8 mouse cellular contexts compared by ENCODE assay signal in genomic region chr7:109752008-109752925, GRCm38 (mm10). TPM values are rescaled to one million over a fixed set of nuclear protein-coding genes. Genes with fewer than 3 reads are reported as not detected.
DNase-seq lines count a peak whose midpoint lies in the region; ATAC-seq and TF ChIP-seq lines count a peak whose summit lies in the region.

Gene Tmem9b, minus strand, starts transcription at chr7:109752875.

- DNase-seq in CH12.LX (ENCODE audit: extremely low read depth) = peak; percentile 57
- peak; percentile 51 for DNase-seq in c-Kit-positive CD71-negative TER-119-negative erythroid progenitor cells, embryonic 14.5 days (ENCODE audit: low read depth)
- peak; percentile 82 to 91 for DNase-seq in kidney, postnatal 36 days
- DNase-seq in stomach, postnatal 0 days (ENCODE audit: low spot score) = peak; percentile 89

- H3K9ac ChIP-seq in CH12.LX (ENCODE audit: insufficient read depth, low read depth) = peak within 1 kb of the TSS; percentile 92
- peak within 1 kb of the TSS; percentile 88 for H3K9ac ChIP-seq in forebrain, embryonic 12.5 days
- H3K9ac ChIP-seq in heart, embryonic 16.5 days (ENCODE audit: low read length) = peak within 1 kb of the TSS; percentile 82
- peak within 1 kb of the TSS; percentile 88 for H3K9ac ChIP-seq in liver, embryonic 16.5 days (ENCODE audit: low read depth, low read length)
- peak within 1 kb of the TSS; percentile 89 for H3K9ac ChIP-seq in neural tube, embryonic 12.5 days
- H3K9ac ChIP-seq in stomach, postnatal 0 days (ENCODE audit: low read length) = peak within 1 kb of the TSS; percentile 96

- no peak for TF ChIP-seq CTCF in CH12.LX (conservative IDR thresholded peaks at IDR 0.05 in 1 of 2, IDR thresholded peaks at IDR 0.05 in 1 of 2; ENCODE audit: low read depth in 2 of 2, low read length in 2 of 2)
- TF ChIP-seq CTCF in stomach, postnatal 0 days (IDR thresholded peaks at IDR 0.05; ENCODE audit: low read depth) = peak; percentile 42

- H3K27ac ChIP-seq in CH12.LX (ENCODE audit: insufficient read depth, low read depth) = 0 out of 2 replicates have a peak within 1 kb of the TSS, but pooled peaks have one; percentile 11
- peak within 1 kb of the TSS; percentile 82 for H3K27ac ChIP-seq in forebrain, embryonic 12.5 days
- peak within 1 kb of the TSS; percentile 75 for H3K27ac ChIP-seq in heart, embryonic 16.5 days (ENCODE audit: low read length)
- peak within 1 kb of the TSS; percentile 85 for H3K27ac ChIP-seq in liver, embryonic 16.5 days (ENCODE audit: low read length)
- peak within 1 kb of the TSS; percentile 33 for H3K27ac ChIP-seq in neural tube, embryonic 12.5 days
- peak within 1 kb of the TSS; percentile 96 for H3K27ac ChIP-seq in stomach, postnatal 0 days (replicated peaks)

- peaks cover 0 to 17% of the 10 kb centered on the region in 2 experiments for H3K36me3 ChIP-seq in CH12.LX (replicated peaks in 1 of 2; ENCODE audit: control insufficient read depth in 1 of 2, insufficient read depth in 1 of 2, low read length in 1 of 2)
- H3K36me3 ChIP-seq in forebrain, embryonic 12.5 days (replicated peaks) = 0 out of 2 replicates have a peak, but pooled peaks cover under 1% of the 10 kb centered on the region
- H3K36me3 ChIP-seq in heart, embryonic 16.5 days (ENCODE audit: control insufficient read depth, insufficient read depth) = no peaks in the 10 kb centered on the region
- H3K36me3 ChIP-seq in liver, embryonic 16.5 days (ENCODE audit: control insufficient read depth, insufficient read depth) = no peaks in the 10 kb centered on the region; the same call in 1 of the 2 replicates
- H3K36me3 ChIP-seq in neural tube, embryonic 12.5 days = peaks cover 3% of the 10 kb centered on the region; the same call in 1 of the 2 replicates
- H3K36me3 ChIP-seq in stomach, postnatal 0 days (ENCODE audit: control insufficient read depth, insufficient read depth, low read length) = no peaks in the 10 kb centered on the region

- H3K79me2 ChIP-seq in CH12.LX (replicated peaks; ENCODE audit: control insufficient read depth, extremely low read depth, insufficient read depth, poor library complexity, severe bottlenecking) = no peaks in the 10 kb centered on the region

- H3K9me3 ChIP-seq in CH12.LX (replicated peaks; ENCODE audit: low read length) = no peaks in the 10 kb centered on the region
- H3K9me3 ChIP-seq in forebrain, embryonic 12.5 days = no peaks in the 10 kb centered on the region
- no peaks in the 10 kb centered on the region for H3K9me3 ChIP-seq in heart, embryonic 16.5 days (replicated peaks; ENCODE audit: control insufficient read depth, low read length)
- H3K9me3 ChIP-seq in liver, embryonic 16.5 days (replicated peaks; ENCODE audit: control insufficient read depth, low read length) = no peaks in the 10 kb centered on the region
- H3K9me3 ChIP-seq in neural tube, embryonic 12.5 days = no peaks in the 10 kb centered on the region
- H3K9me3 ChIP-seq in stomach, postnatal 0 days (ENCODE audit: control insufficient read depth, low read length) = no peaks in the 10 kb centered on the region

- H3K27me3 ChIP-seq in CH12.LX (replicated peaks) = no peaks in the 10 kb centered on the region
- H3K27me3 ChIP-seq in forebrain, embryonic 12.5 days = no peaks in the 10 kb centered on the region
- H3K27me3 ChIP-seq in heart, embryonic 16.5 days (ENCODE audit: control insufficient read depth, insufficient read depth, low read length) = no peaks in the 10 kb centered on the region
- H3K27me3 ChIP-seq in liver, embryonic 16.5 days (ENCODE audit: control insufficient read depth, insufficient read depth, low read depth, low read length) = no peaks in the 10 kb centered on the region
- no peaks in the 10 kb centered on the region for H3K27me3 ChIP-seq in neural tube, embryonic 12.5 days (replicated peaks)
- H3K27me3 ChIP-seq in stomach, postnatal 0 days (ENCODE audit: control insufficient read depth, insufficient read depth, low read length) = no peaks in the 10 kb centered on the region

- peak within 1 kb of the TSS; percentile 81 for H3K4me2 ChIP-seq in CH12.LX (ENCODE audit: insufficient read depth, low read depth, poor library complexity, severe bottlenecking)
- H3K4me2 ChIP-seq in forebrain, embryonic 12.5 days = peak within 1 kb of the TSS; percentile 89
- peak within 1 kb of the TSS; percentile 87 for H3K4me2 ChIP-seq in heart, embryonic 16.5 days (ENCODE audit: low read depth, low read length)
- H3K4me2 ChIP-seq in liver, embryonic 16.5 days (ENCODE audit: low read depth, low read length) = peak within 1 kb of the TSS; percentile 77
- H3K4me2 ChIP-seq in neural tube, embryonic 12.5 days (replicated peaks) = peak within 1 kb of the TSS; percentile 69
- H3K4me2 ChIP-seq in stomach, postnatal 0 days (replicated peaks; ENCODE audit: low read depth) = peak within 1 kb of the TSS; percentile 90

- TF ChIP-seq RAD21 in CH12.LX (IDR thresholded peaks at IDR 0.05; ENCODE audit: low read depth, low read length) = no peak

- in situ Hi-C loops in CH12.LX (cut with MboI; ENCODE audit: low pct_ligation_motif_present, low pct_unique_long_range_greater_than_20kb, low sequenced_read_pairs) = no loop called here

- under 1% methylated on average over 74 of the region's 74 CpGs for WGBS in forebrain, embryonic 12.5 days
- WGBS in heart, embryonic 16.5 days = under 1% methylated on average over 74 of the region's 74 CpGs
- under 1% methylated on average over 72 of the region's 74 CpGs for WGBS in liver, embryonic 16.5 days (ENCODE audit: insufficient replicate concordance)
- under 1% methylated on average over 74 of the region's 74 CpGs for WGBS in neural tube, embryonic 12.5 days
- WGBS in stomach, postnatal 0 days = under 1% methylated on average over 74 of the region's 74 CpGs

- dilution Hi-C loops in CH12.LX (cut with MboI; ENCODE audit: extremely low pct_ligation_motif_present, extremely low pct_unique_long_range_greater_than_20kb, low sequenced_read_pairs) = no loop called here

- H3K4me3 ChIP-seq in CH12.LX (replicated peaks in 1 of 3; ENCODE audit: low read depth in 2 of 3, low read length in 2 of 3, poor library complexity in 1 of 3) = peak within 1 kb of the TSS; percentile 87 to 96 (median 91)
- peak within 1 kb of the TSS; percentile 91 for H3K4me3 ChIP-seq in forebrain, embryonic 12.5 days (replicated peaks)
- peak within 1 kb of the TSS; percentile 69 for H3K4me3 ChIP-seq in heart, embryonic 16.5 days (ENCODE audit: low read length)
- H3K4me3 ChIP-seq in liver, embryonic 16.5 days (ENCODE audit: low read depth, low read length) = peak within 1 kb of the TSS; percentile 81
- H3K4me3 ChIP-seq in neural tube, embryonic 12.5 days = peak within 1 kb of the TSS; percentile 78
- H3K4me3 ChIP-seq in stomach, postnatal 0 days (ENCODE audit: low read depth, low read length) = peak within 1 kb of the TSS; percentile 90

- TF ChIP-seq POLR2A in CH12.LX (IDR thresholded peaks at IDR 0.05; ENCODE audit: low read depth, low read length) = peak; percentile 85

- H3K4me1 ChIP-seq in CH12.LX (ENCODE audit: control insufficient read depth in 1 of 2, insufficient read depth in 2 of 2) = peaks cover 2 to 18% of the 10 kb centered on the region in 2 experiments; a peak in 3 of 4 replicates
- H3K4me1 ChIP-seq in forebrain, embryonic 12.5 days = peaks cover 17% of the 10 kb centered on the region
- H3K4me1 ChIP-seq in heart, embryonic 16.5 days (ENCODE audit: control insufficient read depth, insufficient read depth, low read length) = peaks cover 14% of the 10 kb centered on the region
- peaks cover 13% of the 10 kb centered on the region for H3K4me1 ChIP-seq in liver, embryonic 16.5 days (ENCODE audit: control insufficient read depth, low read depth, low read length)
- H3K4me1 ChIP-seq in neural tube, embryonic 12.5 days = peaks cover 16% of the 10 kb centered on the region
- no peaks in the 10 kb centered on the region for H3K4me1 ChIP-seq in stomach, postnatal 0 days (replicated peaks; ENCODE audit: control insufficient read depth, insufficient read depth)

- TF ChIP-seq EP300 in CH12.LX (IDR thresholded peaks at IDR 0.05; ENCODE audit: low read length) = no peak
- TF ChIP-seq EP300 in stomach, postnatal 0 days (optimal IDR thresholded peaks at IDR 0.05) = no peak

- ATAC-seq in forebrain, embryonic 12.5 days (ENCODE audit: low FRiP score) = peak; percentile 89
- peak; percentile 90 for ATAC-seq in heart, embryonic 16.5 days (replicated peaks; ENCODE audit: extremely low read depth, insufficient read depth, low FRiP score)
- ATAC-seq in liver, embryonic 16.5 days (ENCODE audit: low read depth) = peak; percentile 90
- ATAC-seq in neural tube, embryonic 12.5 days (ENCODE audit: low FRiP score, low read depth) = peak; percentile 88
- ATAC-seq in stomach, postnatal 0 days (ENCODE audit: low FRiP score, low TSS enrichment) = peak; percentile 90

TF ChIP-seq in CH12.LX, 34 proteins besides CTCF, POLR2A, EP300 and RAD21 (continues in another document):
- TF ChIP-seq GABPA (IDR thresholded peaks at IDR 0.05; ENCODE audit: insufficient replicate concordance, low read depth, low read length) = no peak
- TF ChIP-seq JUND (conservative IDR thresholded peaks at IDR 0.05; ENCODE audit: low read depth, low read length) = no peak
- 0 out of 2 replicates have a peak, but pooled peaks have one; percentile 21 for TF ChIP-seq MXI1 (IDR thresholded peaks at IDR 0.05; ENCODE audit: low read depth, low read length)
- TF ChIP-seq TBP (conservative IDR thresholded peaks at IDR 0.05; ENCODE audit: low read depth, low read length) = no peak
- no peak for TF ChIP-seq ETS1 (conservative IDR thresholded peaks at IDR 0.05; ENCODE audit: low read depth, low read length)
- no peak; the same call in 1 of the 2 replicates for TF ChIP-seq CHD2 (IDR thresholded peaks at IDR 0.05; ENCODE audit: low read length)
- no peak for TF ChIP-seq PAX5 (IDR thresholded peaks at IDR 0.05; ENCODE audit: low read length)
- no peak for TF ChIP-seq UBTF (IDR thresholded peaks at IDR 0.05; ENCODE audit: low read depth, low read length)
- no peak for TF ChIP-seq SMC3 (IDR thresholded peaks at IDR 0.05; ENCODE audit: low read depth, low read length)
- TF ChIP-seq CHD1 (IDR thresholded peaks at IDR 0.05; ENCODE audit: low read depth, low read length) = no peak
- TF ChIP-seq NRF1 (IDR thresholded peaks at IDR 0.05; ENCODE audit: low read depth, low read length) = peak; percentile 79
- TF ChIP-seq SIN3A (IDR thresholded peaks at IDR 0.05; ENCODE audit: low read length) = peak; percentile 80
- peak; percentile 74 for TF ChIP-seq NELFE (IDR thresholded peaks at IDR 0.05; ENCODE audit: low read depth, low read length)

RNA-seq across cellular contexts. Expression of gene Tmem9b, which starts in this region (rescaled TPM):
- total RNA-seq in CH12.LX (2012; rRNA removed) (24.8 and 26.6 TPM in 2 replicates), CH12.LX (2014; rRNA removed) (35.6 and 40.3 TPM in 2 replicates)
- 23.4 and 25.6 TPM in 2 replicates for polyA plus RNA-seq in CH12.LX (2012; ENCODE audit: insufficient read length, low read depth)
- 48.9 and 49.8 TPM in 2 replicates for polyA plus RNA-seq in forebrain, embryonic 12.5 days (2016; fragmentation: Nextera tagmentation; extraction: Ambion mirVana)
- 60.6 and 61.6 TPM in 2 replicates for polyA plus RNA-seq in heart, embryonic 16.5 days (2015; fragmentation: Nextera tagmentation; extraction: Ambion mirVana)
- polyA plus RNA-seq in liver, embryonic 16.5 days (2015; fragmentation: Nextera tagmentation; extraction: Ambion mirVana) = 27.7 and 28.1 TPM in 2 replicates
- 68.4 and 74.2 TPM in 2 replicates for polyA plus RNA-seq in neural tube, embryonic 12.5 days (2016; fragmentation: Nextera tagmentation; extraction: Ambion mirVana)
- polyA plus RNA-seq in stomach, postnatal 0 days (2015; fragmentation: Nextera tagmentation; extraction: Ambion mirVana) = 103 and 106 TPM in 2 replicates

Comparison
In these comparisons a context has a peak if more than half of its experiments do, and no peak if none do; other contexts are left out.
1. Peak in every context shown above with its lines: DNase-seq, ATAC-seq, H3K4me3 ChIP-seq and H3K27ac ChIP-seq.
2. H3K27ac ChIP-seq: peak in every context shown above with its lines; median percentile 96 in stomach, postnatal 0 days; 85 in liver, embryonic 16.5 days; 82 in forebrain, embryonic 12.5 days; 75 in heart, embryonic 16.5 days; 33 in neural tube, embryonic 12.5 days; 11 in CH12.LX.